Mouse (Mus musculus): Measurements from ENCODE around the gene Lrp5. TPM values are rescaled to one million over a fixed set of nuclear protein-coding genes. Genes with fewer than 3 reads are reported as not detected.

Gene Lrp5
- total and polyA plus RNA-seq, 2 experiments from 2014 or later = 0.58 to 15.0 TPM

- H3K4me2 ChIP-seq (ENCODE audit: low read depth, low read length, poor library complexity, severe bottlenecking) = no peak overlapping the region
- ATAC-seq (ENCODE audit: low FRiP score) = no peak
- WGBS = 70% methylated on average over 1 of the region's 1 CpGs
These were observed 30.2 kb downstream of the Lrp5 start for GRCm38 (mm10) chr19:3656144-3656543.

GRCm38 (mm10) chr19:3654940-3655339 is 31.4 kb downstream of the Lrp5 start:
- WGBS = 85% methylated on average over 4 of the region's 4 CpGs
- Histone ChIP-seq H3K27ac (ENCODE audit: low read depth, low read length) (no peak overlapping the region), H3K4me3 (ENCODE audit: low read depth, low read length) (no peak overlapping the region), H3K9ac (replicated peaks; ENCODE audit: low read length, poor library complexity, severe bottlenecking) (no peak overlapping the region), H3K4me2 (ENCODE audit: low read depth, low read length, poor library complexity, severe bottlenecking) (no peak overlapping the region), H3K9me3 (ENCODE audit: low read length) (no peaks in the 10 kb centered on the region), H3K4me1 (ENCODE audit: insufficient read depth, low read length) (no peaks in the 10 kb centered on the region), H3K27me3 (ENCODE audit: insufficient read depth, low read length) (no peaks in the 10 kb centered on the region), H3K36me3 (ENCODE audit: insufficient read depth, low read length) (no peaks in the 10 kb centered on the region)
- DNase-seq (ENCODE audit: low spot score) (no peak), ATAC-seq (ENCODE audit: low FRiP score) (no peak)
- peak; percentile 21; the same call in 1 of the 2 replicates for TF ChIP-seq CTCF (IDR thresholded peaks at IDR 0.05)

More at GRCm38 (mm10) chr19:3656144-3656543, 30.2 kb downstream of the Lrp5 start:
- Histone ChIP-seq H3K4me3 (ENCODE audit: low read depth, low read length) (no peak overlapping the region), H3K36me3 (ENCODE audit: insufficient read depth, low read length) (no peaks in the 10 kb centered on the region), H3K27ac (ENCODE audit: low read depth, low read length) (no peak overlapping the region), H3K9ac (replicated peaks; ENCODE audit: low read length, poor library complexity, severe bottlenecking) (no peak overlapping the region), H3K9me3 (ENCODE audit: low read length) (no peaks in the 10 kb centered on the region), H3K4me1 (ENCODE audit: insufficient read depth, low read length) (no peaks in the 10 kb centered on the region), H3K27me3 (ENCODE audit: insufficient read depth, low read length) (no peaks in the 10 kb centered on the region)
- TF ChIP-seq CTCF (IDR thresholded peaks at IDR 0.05) = no peak
- no peak for DNase-seq (ENCODE audit: low spot score)

- 87% methylated on average over 5 of the region's 5 CpGs for WGBS
- Histone ChIP-seq H3K27ac (ENCODE audit: low read depth, low read length) (no peak overlapping the region), H3K9me3 (ENCODE audit: low read length) (no peaks in the 10 kb centered on the region), H3K4me1 (ENCODE audit: insufficient read depth, low read length) (no peaks in the 10 kb centered on the region), H3K36me3 (ENCODE audit: insufficient read depth, low read length) (no peaks in the 10 kb centered on the region), H3K9ac (replicated peaks; ENCODE audit: low read length, poor library complexity, severe bottlenecking) (no peak overlapping the region), H3K27me3 (ENCODE audit: insufficient read depth, low read length) (no peaks in the 10 kb centered on the region), H3K4me2 (ENCODE audit: low read depth, low read length, poor library complexity, severe bottlenecking) (no peak overlapping the region), H3K4me3 (ENCODE audit: low read depth, low read length) (no peak overlapping the region)
- ATAC-seq (ENCODE audit: low FRiP score) (no peak), DNase-seq (ENCODE audit: low spot score) (no peak)
- TF ChIP-seq CTCF (IDR thresholded peaks at IDR 0.05) = no peak
These were observed 32.3 kb downstream of the Lrp5 start for GRCm38 (mm10) chr19:3654058-3654457.

- no peak for DNase-seq (ENCODE audit: low spot score)
- Histone ChIP-seq H3K4me2 (ENCODE audit: low read depth, low read length, poor library complexity, severe bottlenecking) (no peak overlapping the region), H3K27ac (ENCODE audit: low read depth, low read length) (no peak overlapping the region), H3K27me3 (ENCODE audit: insufficient read depth, low read length) (no peaks in the 10 kb centered on the region), H3K9me3 (ENCODE audit: low read length) (no peaks in the 10 kb centered on the region), H3K4me1 (ENCODE audit: insufficient read depth, low read length) (no peaks in the 10 kb centered on the region), H3K36me3 (ENCODE audit: insufficient read depth, low read length) (no peaks in the 10 kb centered on the region), H3K9ac (replicated peaks; ENCODE audit: low read length, poor library complexity, severe bottlenecking) (no peak overlapping the region), H3K4me3 (ENCODE audit: low read depth, low read length) (no peak overlapping the region)
- no peak for ATAC-seq (ENCODE audit: low FRiP score)
- WGBS = 78% methylated on average over 4 of the region's 4 CpGs
- TF ChIP-seq CTCF (IDR thresholded peaks at IDR 0.05) = no peak
These were observed 32.9 kb downstream of the Lrp5 start for GRCm38 (mm10) chr19:3653508-3653907.

GRCm38 (mm10) chr19:3651989-3652388 is 34.4 kb downstream of the Lrp5 start:
- no peak for TF ChIP-seq CTCF (IDR thresholded peaks at IDR 0.05)
- no peak for ATAC-seq (ENCODE audit: low FRiP score)
- Histone ChIP-seq H3K4me2 (ENCODE audit: low read depth, low read length, poor library complexity, severe bottlenecking) (no peak overlapping the region), H3K27me3 (ENCODE audit: insufficient read depth, low read length) (no peaks in the 10 kb centered on the region), H3K36me3 (ENCODE audit: insufficient read depth, low read length) (no peaks in the 10 kb centered on the region), H3K9me3 (ENCODE audit: low read length) (no peaks in the 10 kb centered on the region), H3K27ac (ENCODE audit: low read depth, low read length) (no peak overlapping the region), H3K4me1 (ENCODE audit: insufficient read depth, low read length) (no peaks in the 10 kb centered on the region), H3K9ac (replicated peaks; ENCODE audit: low read length, poor library complexity, severe bottlenecking) (no peak overlapping the region), H3K4me3 (ENCODE audit: low read depth, low read length) (no peak overlapping the region)
- 98% methylated on average over 13 of the region's 13 CpGs for WGBS
- DNase-seq (ENCODE audit: low spot score) = no peak

GRCm38 (mm10) chr19:3651220-3651619 is 35.1 kb downstream of the Lrp5 start:
- no peaks in the 10 kb centered on the region for H3K36me3 ChIP-seq (ENCODE audit: insufficient read depth, low read length)
- DNase-seq (ENCODE audit: low spot score) (no peak), ATAC-seq (ENCODE audit: low FRiP score) (no peak)
- 99% methylated on average over 3 of the region's 3 CpGs for WGBS
- no peak overlapping the region for H3K4me2 ChIP-seq (ENCODE audit: low read depth, low read length, poor library complexity, severe bottlenecking)
- H3K9me3 ChIP-seq (ENCODE audit: low read length) = no peaks in the 10 kb centered on the region
- no peak overlapping the region for H3K9ac ChIP-seq (replicated peaks; ENCODE audit: low read length, poor library complexity, severe bottlenecking)
- no peaks in the 10 kb centered on the region for H3K4me1 ChIP-seq (ENCODE audit: insufficient read depth, low read length)
- no peak overlapping the region for H3K4me3 ChIP-seq (ENCODE audit: low read depth, low read length)
- no peaks in the 10 kb centered on the region for H3K27me3 ChIP-seq (ENCODE audit: insufficient read depth, low read length)
- H3K27ac ChIP-seq (ENCODE audit: low read depth, low read length) = no peak overlapping the region
- TF ChIP-seq CTCF (IDR thresholded peaks at IDR 0.05) = peak; percentile 33
